Mouse (Mus musculus) cerebellum, adult 2 months (tissue): Measurements from ENCODE around the gene Tlr5.

ENCODE experiments used
- CTCF ChIP-seq: fragments of 200-500 bp; IDR thresholded peaks from 2 replicates; pipeline ENCODE4 v1.5.1; 2011; ENCODE audit warnings: low read depth, mild to moderate bottlenecking, control low read depth, low read length, moderate library complexity, borderline replicate concordance; ENCODE audit not compliant: insufficient read depth
- POLR2A ChIP-seq: fragments of 200-500 bp; IDR thresholded peaks from 2 replicates; pipeline ENCODE4 v1.6.1; 2011; ENCODE audit warnings: low read length, control low read depth, borderline replicate concordance; ENCODE audit not compliant: insufficient read depth

DNA sequence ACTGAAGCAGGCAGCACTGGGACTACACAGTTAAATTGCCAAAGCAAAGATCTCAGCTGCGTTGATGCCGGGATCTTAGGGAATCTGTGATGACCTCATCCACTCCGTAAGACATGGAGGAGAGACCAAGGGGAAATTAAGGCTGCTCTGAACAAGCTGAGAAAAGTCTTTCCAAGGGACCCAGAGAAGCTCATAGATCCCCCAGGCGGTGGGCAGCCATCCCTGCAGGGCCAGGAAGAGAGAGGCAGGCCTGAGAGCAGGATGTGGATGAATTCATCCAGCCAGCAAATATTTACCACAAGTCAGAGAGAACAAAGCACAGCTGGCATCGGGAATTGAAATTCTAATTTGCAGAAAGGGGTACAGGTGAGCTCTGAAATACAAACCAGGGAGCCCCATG lies 8.7 kb downstream of the Tlr5 start:
- TF ChIP-seq CTCF (no peak), POLR2A (no peak)
